8 mouse cellular contexts compared by ENCODE assay signal in the genomic region with DNA sequence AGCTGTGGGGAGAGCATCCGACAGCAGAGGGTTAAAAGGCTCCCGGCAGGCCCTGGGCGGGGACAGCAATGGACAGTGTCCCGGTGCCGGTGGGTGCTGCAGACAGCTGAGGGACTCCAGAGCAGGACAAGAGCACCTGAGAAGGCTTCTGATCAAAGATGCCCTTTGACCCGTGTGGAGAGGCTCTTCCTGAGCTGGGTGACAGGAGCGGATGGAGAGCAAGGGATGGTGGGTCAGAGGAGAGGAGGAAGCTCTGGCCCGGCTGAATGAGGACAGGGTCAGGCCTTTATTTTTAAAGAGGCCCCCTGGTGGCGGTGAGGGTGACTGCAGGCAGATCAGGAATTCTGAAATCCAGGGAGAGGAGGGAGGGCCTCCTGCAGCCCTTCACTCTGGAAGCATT. TPM values are rescaled to one million over a fixed set of nuclear protein-coding genes. Genes with fewer than 3 reads are reported as not detected.
DNase-seq lines count a peak whose midpoint lies in the region; ATAC-seq and TF ChIP-seq lines count a peak whose summit lies in the region.

No protein-coding gene starts in this region.

- DNase-seq in cerebellum, adult 18-20 months: peak; percentile 88 to 91
- DNase-seq in heart, postnatal 25 days (ENCODE audit: low spot score): peak; percentile 65
- peak; percentile 55 to 86 for DNase-seq in layer of hippocampus, adult 18-20 months (ENCODE audit: low spot score in 2 of 2)
- peak; percentile 76 to 79 for DNase-seq in lung, adult 18-20 months
- peak; percentile 39 for DNase-seq in thymus, postnatal 0 days (ENCODE audit: low spot score)

- no peaks in the 10 kb centered on the region for H3K27me3 ChIP-seq in ES-Bruce4 (ENCODE audit: control insufficient read depth, insufficient read depth, low read length, poor library complexity, severe bottlenecking)
- H3K27me3 ChIP-seq in forebrain, embryonic 16.5 days (replicated peaks; ENCODE audit: control insufficient read depth, insufficient read depth, low read length): no peaks in the 10 kb centered on the region

- peaks cover 17% of the 10 kb centered on the region for H3K36me3 ChIP-seq in ES-Bruce4 (ENCODE audit: control insufficient read depth, insufficient read depth, low read length, poor library complexity, severe bottlenecking)
- H3K36me3 ChIP-seq in forebrain, embryonic 16.5 days (ENCODE audit: control insufficient read depth, insufficient read depth): peaks cover 13% of the 10 kb centered on the region

- H3K27ac ChIP-seq in ES-Bruce4 (ENCODE audit: insufficient read depth, low read length): no peak overlapping the region
- H3K27ac ChIP-seq in forebrain, embryonic 16.5 days (ENCODE audit: low read length): no peak overlapping the region

- H3K9ac ChIP-seq in ES-Bruce4 (ENCODE audit: low read depth, poor library complexity, severe bottlenecking): no peak overlapping the region
- H3K9ac ChIP-seq in forebrain, embryonic 16.5 days (replicated peaks; ENCODE audit: low read depth, low read length): no peak overlapping the region; the same call in 1 of the 2 replicates

- peak; percentile 30; the same call in 1 of the 2 replicates for ATAC-seq in forebrain, embryonic 16.5 days
- ATAC-seq in neutrophil, adult 5-6 weeks (ENCODE audit: extremely low read depth, insufficient number of reproducible peaks, low FRiP score, poor library complexity, severe bottlenecking): peak; percentile 40; the same call in 1 of the 2 replicates

- intact Hi-C loops in heart, postnatal 25 days (cut with DNase I): loop anchor here (1.0 kb wide), 1 partner anchor 27 kb away; no protein-coding TSS in a partner anchor

- 7% methylated on average over 9 of the region's 9 CpGs for WGBS in forebrain, embryonic 16.5 days

- no peak for TF ChIP-seq POLR2A in ES-Bruce4 (IDR thresholded peaks at IDR 0.05; ENCODE audit: insufficient read depth, low read length)

- H3K4me3 ChIP-seq in ES-Bruce4 (ENCODE audit: low read depth, low read length): 0 out of 2 replicates have a peak overlapping the region, but pooled peaks have one; percentile 11
- H3K4me3 ChIP-seq in forebrain, embryonic 16.5 days (replicated peaks; ENCODE audit: low read length): no peak overlapping the region

- TF ChIP-seq EP300 in ES-Bruce4 (IDR thresholded peaks at IDR 0.05; ENCODE audit: insufficient read depth, low read depth, low read length): no peak

- H3K4me1 ChIP-seq in ES-Bruce4 (ENCODE audit: control insufficient read depth, insufficient read depth, low read length): no peaks in the 10 kb centered on the region
- H3K4me1 ChIP-seq in forebrain, embryonic 16.5 days (replicated peaks; ENCODE audit: control insufficient read depth, insufficient read depth, low read length): peaks cover 8% of the 10 kb centered on the region

- peak; percentile 63 for TF ChIP-seq CTCF in ES-Bruce4 (IDR thresholded peaks at IDR 0.05; ENCODE audit: low read depth, low read length)

- H3K4me2 ChIP-seq in forebrain, embryonic 16.5 days (ENCODE audit: low read length): peak overlapping the region; percentile 12; the same call in 1 of the 2 replicates

- H3K9me3 ChIP-seq in ES-Bruce4 (replicated peaks; ENCODE audit: control insufficient read depth, insufficient read depth, low read length, poor library complexity, severe bottlenecking): no peaks in the 10 kb centered on the region
- no peaks in the 10 kb centered on the region for H3K9me3 ChIP-seq in forebrain, embryonic 16.5 days (ENCODE audit: control insufficient read depth, low read length)

RNA-seq across cellular contexts. Expression of a gene that starts 4.9 kb away (rescaled TPM):
- polyA plus RNA-seq in ES-Bruce4 (2011; ENCODE audit: insufficient read depth, insufficient read length, low read depth, missing spikeins): 49.5 and 57.1 TPM in 2 replicates
- polyA plus RNA-seq in forebrain, embryonic 16.5 days (2015; fragmentation: Nextera tagmentation; extraction: Ambion mirVana): 42.7 and 49.7 TPM in 2 replicates
- total RNA-seq in heart, postnatal 25 days (2021): 10 to 100 TPM; 36.0 to 39.8 TPM
- total RNA-seq in layer of hippocampus, adult 18-20 months (2021): 1 to 10 TPM; 9.0 to 9.2 TPM
- 37.2 and 41.9 TPM in 2 replicates for total RNA-seq in neutrophil, adult 5-6 weeks (2017)
- 16.3 and 18.0 TPM in 2 replicates for polyA plus RNA-seq in thymus, postnatal 0 days (2015; fragmentation: Nextera tagmentation; extraction: Ambion mirVana)

RNA-seq across cellular contexts. Expression of a gene that starts 7.9 kb away (rescaled TPM):
- polyA plus RNA-seq in ES-Bruce4 (2011; ENCODE audit: insufficient read depth, insufficient read length, low read depth, missing spikeins): 42.3 and 45.1 TPM in 2 replicates
- polyA plus RNA-seq in forebrain, embryonic 16.5 days (2015; fragmentation: Nextera tagmentation; extraction: Ambion mirVana): 60.4 and 64.2 TPM in 2 replicates
- 10 to 100 TPM; 15.6 to 16.9 TPM for total RNA-seq in heart, postnatal 25 days (2021)
- 10 to 100 TPM; 36.2 to 37.5 TPM for total RNA-seq in layer of hippocampus, adult 18-20 months (2021)
- total RNA-seq in neutrophil, adult 5-6 weeks (2017): 18.9 and 22.6 TPM in 2 replicates
- 59.3 and 59.9 TPM in 2 replicates for polyA plus RNA-seq in thymus, postnatal 0 days (2015; fragmentation: Nextera tagmentation; extraction: Ambion mirVana)

RNA-seq across cellular contexts. Expression of a gene that starts 16.1 kb away (rescaled TPM):
- 225 and 232 TPM in 2 replicates for polyA plus RNA-seq in ES-Bruce4 (2011; ENCODE audit: insufficient read depth, insufficient read length, low read depth, missing spikeins)
- 51.9 and 95.5 TPM in 2 replicates for polyA plus RNA-seq in forebrain, embryonic 16.5 days (2015; fragmentation: Nextera tagmentation; extraction: Ambion mirVana)
- 100 to 1,000 TPM; 188 to 192 TPM for total RNA-seq in heart, postnatal 25 days (2021)
- total RNA-seq in layer of hippocampus, adult 18-20 months (2021): 10 to 100 TPM; 23.8 to 27.0 TPM
- total RNA-seq in neutrophil, adult 5-6 weeks (2017): 31.7 and 43.2 TPM in 2 replicates
- 598 and 732 TPM in 2 replicates for polyA plus RNA-seq in thymus, postnatal 0 days (2015; fragmentation: Nextera tagmentation; extraction: Ambion mirVana)

RNA-seq across cellular contexts. Expression of a gene that starts 28.9 kb away (rescaled TPM):
- 22.8 and 28.0 TPM in 2 replicates for polyA plus RNA-seq in ES-Bruce4 (2011; ENCODE audit: insufficient read depth, insufficient read length, low read depth, missing spikeins)
- polyA plus RNA-seq in forebrain, embryonic 16.5 days (2015; fragmentation: Nextera tagmentation; extraction: Ambion mirVana): 96.4 and 102 TPM in 2 replicates
- 1 to 10 TPM in 1 of 2 experiments, under 1 TPM in 1; 0.75 to 1.4 TPM for total RNA-seq in heart, postnatal 25 days (2021)
- total RNA-seq in layer of hippocampus, adult 18-20 months (2021): 100 to 1,000 TPM; 170 to 178 TPM
- total RNA-seq in neutrophil, adult 5-6 weeks (2017): 2.1 and 3.7 TPM in 2 replicates
- polyA plus RNA-seq in thymus, postnatal 0 days (2015; fragmentation: Nextera tagmentation; extraction: Ambion mirVana): 16.3 and 16.5 TPM in 2 replicates

RNA-seq across cellular contexts. Expression of a gene that starts 43.1 kb away (rescaled TPM):
- polyA plus RNA-seq in ES-Bruce4 (2011; ENCODE audit: insufficient read depth, insufficient read length, low read depth, missing spikeins): 26.8 and 41.7 TPM in 2 replicates
- 4.9 and 6.0 TPM in 2 replicates for polyA plus RNA-seq in forebrain, embryonic 16.5 days (2015; fragmentation: Nextera tagmentation; extraction: Ambion mirVana)
- 1 to 10 TPM; 4.1 to 4.8 TPM for total RNA-seq in heart, postnatal 25 days (2021)
- total RNA-seq in layer of hippocampus, adult 18-20 months (2021): 10 to 100 TPM; 32.4 to 34.4 TPM
- total RNA-seq in neutrophil, adult 5-6 weeks (2017): 31.8 and 39.0 TPM in 2 replicates
- 27.7 and 39.1 TPM in 2 replicates for polyA plus RNA-seq in thymus, postnatal 0 days (2015; fragmentation: Nextera tagmentation; extraction: Ambion mirVana)

Comparison
In these comparisons a context has a peak if more than half of its experiments do, and no peak if none do; other contexts are left out.
1. DNase-seq: peak in every context shown above with its lines; median percentile 90 in cerebellum, adult 18-20 months; 78 in lung, adult 18-20 months; 70 in layer of hippocampus, adult 18-20 months; 65 in heart, postnatal 25 days; 39 in thymus, postnatal 0 days.